22 mouse cellular contexts compared by ENCODE assay signal in genomic region chr3:116180341-116180885, GRCm38 (mm10). TPM values are rescaled to one million over a fixed set of nuclear protein-coding genes. Genes with fewer than 3 reads are reported as not detected.
DNase-seq lines count a peak whose midpoint lies in the region; ATAC-seq and TF ChIP-seq lines count a peak whose summit lies in the region.
"Had no signal": no experiment of that assay in that cellular context is flagged by ENCODE, and none has a peak within 500 bp of the region (broad histone marks: within the 10 kb centered on the region; RNA-seq: fewer than 3 reads in every experiment).

No protein-coding gene starts in this region.

- no peaks in the 10 kb centered on the region for H3K9me3 ChIP-seq in lung, postnatal 0 days (ENCODE audit: low read length)
- no peaks in the 10 kb centered on the region for H3K9me3 ChIP-seq in neural tube, embryonic 15.5 days (replicated peaks)
- H3K9me3 ChIP-seq: embryonic facial prominence, embryonic 10.5 days; forebrain, embryonic 13.5 days; hindbrain, embryonic 12.5 days had no signal

- H3K27ac ChIP-seq in lung, postnatal 0 days (ENCODE audit: low read length): no peak overlapping the region
- H3K27ac ChIP-seq in testis, adult 2 months (ENCODE audit: control insufficient read depth, insufficient read depth, low read depth, low read length): 0 out of 2 replicates have a peak overlapping the region, but pooled peaks have one; percentile 18
- no peak overlapping the region for H3K27ac ChIP-seq in neural tube, embryonic 15.5 days (replicated peaks)
- H3K27ac ChIP-seq: embryonic facial prominence, embryonic 10.5 days; forebrain, embryonic 13.5 days; gastrocnemius, adult 2 months; hindbrain, embryonic 12.5 days had no signal

- no peaks in the 10 kb centered on the region for H3K36me3 ChIP-seq in lung, postnatal 0 days (ENCODE audit: insufficient read depth, low read length)
- H3K36me3 ChIP-seq in testis, adult 2 months (ENCODE audit: control insufficient read depth, insufficient read depth, low read length): no peaks in the 10 kb centered on the region
- H3K36me3 ChIP-seq in neural tube, embryonic 15.5 days: no peaks in the 10 kb centered on the region
- H3K36me3 ChIP-seq: embryonic facial prominence, embryonic 10.5 days; hindbrain, embryonic 12.5 days had no signal

- 0 out of 2 replicates have a peak, but pooled peaks have one; percentile 29 for TF ChIP-seq EP300 in lung, postnatal 0 days (IDR thresholded peaks at IDR 0.05)

- no peaks in the 10 kb centered on the region for H3K27me3 ChIP-seq in lung, postnatal 0 days (replicated peaks; ENCODE audit: insufficient read depth, low read length)
- no peaks in the 10 kb centered on the region for H3K27me3 ChIP-seq in testis, adult 2 months (ENCODE audit: control insufficient read depth, insufficient read depth, low read length)
- no peaks in the 10 kb centered on the region for H3K27me3 ChIP-seq in neural tube, embryonic 15.5 days (replicated peaks)
- H3K27me3 ChIP-seq: forebrain, embryonic 13.5 days; hindbrain, embryonic 12.5 days; Patski had no signal

- H3K4me1 ChIP-seq in lung, postnatal 0 days (ENCODE audit: insufficient read depth, low read depth, low read length): no peaks in the 10 kb centered on the region
- H3K4me1 ChIP-seq in lung, adult 2 months (ENCODE audit: control insufficient read depth, insufficient read depth, low read length): no peaks in the 10 kb centered on the region
- no peaks in the 10 kb centered on the region for H3K4me1 ChIP-seq in testis, adult 2 months (ENCODE audit: control insufficient read depth, insufficient read depth, low read length)
- no peaks in the 10 kb centered on the region for H3K4me1 ChIP-seq in neural tube, embryonic 15.5 days
- H3K4me1 ChIP-seq: embryonic facial prominence, embryonic 10.5 days; forebrain, embryonic 13.5 days; hindbrain, embryonic 12.5 days had no signal

- peak; percentile 75 for ATAC-seq in lung, postnatal 0 days
- no peak for ATAC-seq in neural tube, embryonic 15.5 days (ENCODE audit: low FRiP score)
- ATAC-seq: activated CD4-positive, CD25-positive, alpha-beta regulatory T cell, adult 4 months; forebrain, embryonic 13.5 days; forebrain, postnatal 0 days; hindbrain, embryonic 16.5 days; Patski had no signal

- TF ChIP-seq POLR2A in lung, adult 2 months (IDR thresholded peaks at IDR 0.05; ENCODE audit: borderline replicate concordance, extremely low read depth, low read depth, low read length): no peak
- TF ChIP-seq POLR2A in testis, adult 2 months (IDR thresholded peaks at IDR 0.05; ENCODE audit: control insufficient read depth, low read depth, low read length): no peak

- H3K9ac ChIP-seq in lung, postnatal 0 days (replicated peaks; ENCODE audit: low read depth): no peak overlapping the region
- H3K9ac ChIP-seq in neural tube, embryonic 15.5 days (replicated peaks): no peak overlapping the region
- H3K9ac ChIP-seq: forebrain, embryonic 13.5 days; forebrain, postnatal 0 days; hindbrain, embryonic 12.5 days had no signal

- no peak overlapping the region for H3K4me2 ChIP-seq in lung, postnatal 0 days (replicated peaks; ENCODE audit: low read depth, low read length)
- no peak overlapping the region for H3K4me2 ChIP-seq in neural tube, embryonic 15.5 days
- H3K4me2 ChIP-seq: forebrain, embryonic 13.5 days; hindbrain, embryonic 12.5 days had no signal

- no peak overlapping the region for H3K4me3 ChIP-seq in lung, postnatal 0 days (ENCODE audit: low read depth, low read length)
- H3K4me3 ChIP-seq in lung, adult 2 months (replicated peaks; ENCODE audit: extremely low read depth, low read depth, low read length): no peak overlapping the region
- no peak overlapping the region for H3K4me3 ChIP-seq in testis, adult 2 months (ENCODE audit: control insufficient read depth, low read depth, low read length)
- no peak overlapping the region for H3K4me3 ChIP-seq in neural tube, embryonic 15.5 days (replicated peaks)
- H3K4me3 ChIP-seq: embryonic facial prominence, embryonic 10.5 days; forebrain, embryonic 13.5 days; gastrocnemius, adult 2 months; hindbrain, embryonic 12.5 days had no signal

- WGBS in lung, postnatal 0 days: 72% methylated on average over 5 of the region's 5 CpGs
- 77% methylated on average over 5 of the region's 5 CpGs for WGBS in lung, adult 2 months
- WGBS in neural tube, embryonic 15.5 days: 82% methylated on average over 5 of the region's 5 CpGs

- no peak for TF ChIP-seq CTCF in lung, postnatal 0 days (IDR thresholded peaks at IDR 0.05)
- TF ChIP-seq CTCF in lung, adult 2 months (IDR thresholded peaks at IDR 0.05; ENCODE audit: insufficient read depth, low read length): no peak
- TF ChIP-seq CTCF in testis, adult 2 months (IDR thresholded peaks at IDR 0.05; ENCODE audit: control insufficient read depth, insufficient read depth, insufficient replicate concordance, low read depth, low read length): no peak

- DNase-seq in adrenal gland, postnatal 14 days: peak; percentile 13
- DNase-seq in adrenal gland, postnatal 25 days: no peak
- DNase-seq in lung, postnatal 0 days (ENCODE audit: low spot score): peak; percentile 77
- DNase-seq in lung, adult 2 months: no peak
- DNase-seq in testis, postnatal 10 days (ENCODE audit: low spot score): no peak
- DNase-seq: adrenal gland, adult 2 months; cerebellum, adult 2 months; cerebellum, postnatal 10 days; forebrain, postnatal 0 days; gastrocnemius, adult 2 months; gastrocnemius, postnatal 25 days; heart, postnatal 10 days; heart, postnatal 4 days had no signal

RNA-seq across cellular contexts. Expression of gene Vcam1, which starts 50.9 kb away (rescaled TPM):
- 25.7 and 27.2 TPM in 2 replicates for total RNA-seq in adrenal gland, postnatal 14 days (2021)
- total RNA-seq in adrenal gland, postnatal 25 days (2021): 10.8 and 13.1 TPM in 2 replicates
- 54.1 and 55.0 TPM in 2 replicates for polyA plus RNA-seq in lung, postnatal 0 days (2015; fragmentation: Nextera tagmentation; extraction: Ambion mirVana)
- polyA plus RNA-seq in lung, adult 2 months (2012; rRNA removed): 9.6 and 10.2 TPM in 2 replicates
- polyA plus RNA-seq in testis, adult 2 months (2012; rRNA removed): 21.9 and 39.0 TPM in 2 replicates
- polyA plus RNA-seq in neural tube, embryonic 15.5 days (2015; fragmentation: Nextera tagmentation; extraction: Ambion mirVana): 25.9 and 38.1 TPM in 2 replicates
- total RNA-seq: MEL had no signal

Comparison
In these comparisons a context has a peak if more than half of its experiments do, and no peak if none do; other contexts are left out.
1. DNase-seq: peak in adrenal gland, postnatal 14 days (single experiment) and lung, postnatal 0 days (single experiment); none in adrenal gland, postnatal 25 days (single experiment), lung, adult 2 months (single experiment) and testis, postnatal 10 days (single experiment).